Mouse (Mus musculus): ENCODE results near the gene Doc2b.

GRCm38 (mm10) chr11:75842904-75843619 is 47.2 kb upstream of the Doc2b start:
- TF ChIP-seq CTCF (conservative IDR thresholded peaks at IDR 0.05 in 1 of 2, IDR thresholded peaks at IDR 0.05 in 1 of 2; ENCODE audit: low read depth in 2 of 2, low read length in 2 of 2) (no peak), HCFC1 (IDR thresholded peaks at IDR 0.05; ENCODE audit: low read depth, low read length) (no peak), E2F4 (IDR thresholded peaks at IDR 0.05; ENCODE audit: insufficient replicate concordance, low read depth, low read length) (no peak), USF2 (conservative IDR thresholded peaks at IDR 0.05; ENCODE audit: low read depth, low read length) (no peak), MAFK (IDR thresholded peaks at IDR 0.05; ENCODE audit: insufficient replicate concordance, low read length) (no peak), CHD1 (IDR thresholded peaks at IDR 0.05; ENCODE audit: low read depth, low read length) (no peak), RCOR1 (conservative IDR thresholded peaks at IDR 0.05; ENCODE audit: low read depth, low read length) (no peak), POLR2A (IDR thresholded peaks at IDR 0.05; ENCODE audit: low read depth, low read length) (no peak), IRF4 (IDR thresholded peaks at IDR 0.05; ENCODE audit: low read depth, low read length) (no peak)
